Mouse (Mus musculus) splenic B cell, adult 2 months (primary cell): ENCODE data around the gene Slc37a2.

Experiments
- DNase-seq: peaks from one replicate; pipeline ENCODE4 v3.0.0-alpha.2; 2011; ENCODE audit warnings: low read depth, low spot score
- H3K27me3 ChIP-seq: 2 replicates; pipeline ENCODE4 v1.6.1; 2012; ENCODE audit warnings: mild to moderate bottlenecking, low read length, moderate library complexity, mixed read lengths; ENCODE audit not compliant: control insufficient read depth, poor library complexity, insufficient read depth, severe bottlenecking
- H3K36me3 ChIP-seq: 2 replicates; pipeline ENCODE4 v1.6.1; 2012; ENCODE audit warnings: mild to moderate bottlenecking, low read length, moderate library complexity, mixed read lengths; ENCODE audit not compliant: control insufficient read depth, poor library complexity, insufficient read depth, severe bottlenecking

The Slc37a2 gene

DNA sequence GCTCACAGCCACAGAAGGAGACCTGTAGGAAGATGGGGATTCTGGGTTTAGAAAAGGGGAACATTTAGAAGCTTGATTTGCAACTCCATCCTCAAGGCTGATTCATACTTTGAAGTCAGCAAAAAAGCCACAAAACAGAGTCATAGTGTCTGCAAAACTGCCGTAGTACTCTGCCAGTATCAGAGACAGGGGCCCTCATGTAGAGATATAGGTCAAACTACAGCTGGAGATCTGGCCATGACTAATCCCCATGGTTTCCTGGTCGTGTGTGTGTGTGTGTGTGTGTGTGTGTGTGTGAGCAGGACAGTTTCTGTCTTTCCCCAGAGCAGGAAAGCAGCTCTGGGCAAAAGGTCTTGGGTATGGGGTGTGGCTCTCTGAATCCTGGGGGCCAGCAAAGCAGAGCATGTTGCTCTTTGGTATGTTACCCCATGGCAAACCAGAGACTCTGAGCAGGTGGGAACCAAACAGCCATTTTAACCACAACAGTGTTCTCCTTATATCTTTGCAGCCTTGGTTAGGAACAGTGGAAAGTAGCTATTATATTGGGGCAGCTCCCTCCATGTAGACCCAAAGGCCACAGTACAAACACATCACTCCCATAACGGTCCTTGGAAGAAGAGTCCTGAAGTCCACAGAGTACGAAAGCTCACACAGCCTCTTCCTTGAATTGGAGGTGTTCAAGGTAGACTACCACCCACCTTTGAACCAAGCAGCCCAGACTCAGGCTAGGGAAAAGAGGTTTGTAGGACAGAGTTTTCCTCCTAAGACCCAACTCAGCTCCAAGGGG, 19.4 kb downstream of the Slc37a2 start:
- DNase-seq = no peak
- H3K36me3 ChIP-seq = peaks cover 2% of the 10 kb centered on the region; the same call in 1 of the 2 replicates
- no peaks in the 10 kb centered on the region for H3K27me3 ChIP-seq

DNA sequence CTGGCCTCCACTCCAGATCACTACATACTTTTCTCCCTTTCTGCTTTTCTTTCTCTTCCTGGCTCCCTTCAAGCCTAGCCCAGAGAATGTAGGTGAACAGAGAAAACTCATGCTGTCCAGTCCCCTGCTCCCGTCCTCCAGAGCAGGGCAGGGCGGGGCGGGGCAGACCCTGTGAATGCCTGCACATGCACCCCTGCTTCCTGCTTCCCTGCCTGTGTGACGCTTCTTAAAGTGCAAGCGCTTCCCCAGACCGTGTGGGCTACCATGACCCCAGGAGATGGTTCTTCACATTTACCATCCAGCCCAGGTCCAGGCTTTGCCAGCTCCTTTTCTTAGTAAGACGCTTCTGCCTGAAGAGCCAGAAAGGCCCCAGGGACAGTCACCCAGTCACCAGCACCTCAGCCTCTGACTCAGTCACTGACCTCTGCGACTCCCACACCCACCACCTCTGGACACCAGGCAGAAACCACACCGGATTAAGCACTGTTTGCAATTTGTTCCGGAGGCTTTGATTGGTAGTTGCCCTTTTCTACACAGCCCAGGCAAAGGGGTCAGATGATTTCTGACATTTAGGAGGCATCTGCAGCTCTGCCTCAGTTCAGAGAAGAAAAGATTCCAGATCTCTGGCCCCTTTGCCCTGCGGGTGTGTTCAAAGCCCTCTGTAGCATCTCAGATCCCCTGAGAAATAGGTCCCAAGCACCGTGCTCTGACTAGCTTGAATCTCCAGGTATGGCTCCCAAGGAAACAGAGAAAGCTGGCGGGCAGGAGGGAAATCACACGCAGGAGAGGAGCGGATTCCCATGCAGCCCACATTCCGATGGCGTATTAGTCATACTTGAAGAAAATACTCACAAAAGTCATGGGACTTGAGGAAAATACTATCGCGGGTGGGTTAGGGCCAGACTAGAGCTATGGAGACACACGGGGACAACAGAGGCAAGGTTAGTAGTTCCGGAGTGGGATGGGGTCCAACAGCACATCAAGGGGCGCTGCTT, 23.0 kb downstream of the Slc37a2 start:
- peaks cover 2% of the 10 kb centered on the region; the same call in 1 of the 2 replicates for H3K36me3 ChIP-seq
- no peak for DNase-seq
- H3K27me3 ChIP-seq = no peaks in the 10 kb centered on the region

DNA sequence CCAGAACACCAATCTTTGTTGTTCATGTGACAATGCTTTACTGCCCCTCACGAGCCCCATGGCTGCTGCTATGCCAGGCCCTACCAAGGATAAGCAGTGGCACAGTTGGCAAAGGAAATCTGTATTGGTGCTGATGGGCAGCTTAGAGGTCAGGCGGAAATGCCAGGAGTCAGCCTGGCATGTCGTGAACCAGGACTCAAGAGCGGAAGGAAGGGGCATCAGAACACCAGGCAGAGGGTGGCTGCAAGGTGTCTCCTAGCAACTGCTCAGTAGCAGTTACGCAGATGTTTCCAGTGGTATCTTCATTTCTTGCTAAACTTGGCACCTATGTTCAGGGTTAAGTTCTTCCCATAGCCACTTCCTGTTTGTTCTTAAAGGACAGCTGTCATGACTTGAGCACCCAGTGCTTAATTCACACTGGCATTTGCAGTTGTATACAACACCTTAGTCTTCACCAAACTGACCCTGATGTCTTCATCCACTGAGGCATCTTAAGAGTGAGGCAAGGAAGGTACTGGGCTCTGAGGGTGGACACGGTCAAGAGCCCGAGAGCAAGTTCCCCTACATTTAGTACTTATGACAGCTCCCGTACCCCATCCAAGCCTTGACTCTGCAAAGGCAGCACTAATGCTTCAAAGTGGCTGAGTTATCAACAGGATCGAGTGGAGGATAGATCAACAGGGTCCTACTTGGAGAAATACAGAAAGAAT, 24.9 kb downstream of the Slc37a2 start:
- DNase-seq = peak; percentile 67
- no peaks in the 10 kb centered on the region for H3K27me3 ChIP-seq

DNA sequence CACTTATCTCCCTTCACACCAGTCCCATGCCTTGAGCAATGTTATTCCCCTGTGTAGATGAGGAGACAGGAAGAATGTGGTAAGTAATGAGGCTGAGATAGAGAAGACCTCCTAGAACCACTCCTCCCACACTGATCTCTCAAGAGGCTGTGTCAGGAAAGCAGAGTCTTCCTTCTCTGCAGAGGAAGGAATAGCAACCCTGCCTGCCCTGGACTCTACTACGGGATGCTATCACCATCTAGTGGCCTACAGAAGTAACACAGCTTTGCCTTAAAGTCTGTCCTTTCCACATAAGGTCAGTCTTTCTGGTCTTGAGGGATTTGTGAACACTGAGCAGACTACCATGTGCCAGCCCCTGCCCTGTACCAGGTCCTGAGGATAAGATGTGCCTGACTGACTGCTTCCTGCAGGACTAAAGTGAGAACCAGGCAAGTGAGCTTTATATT, 25.6 kb downstream of the Slc37a2 start:
- Histone ChIP-seq H3K36me3 (peaks cover 2% of the 10 kb centered on the region; the same call in 1 of the 2 replicates), H3K27me3 (no peaks in the 10 kb centered on the region)
- peak; percentile 75 for DNase-seq

More for the DNA sequence above, 24.9 kb downstream of the Slc37a2 start:
- peaks cover 2% of the 10 kb centered on the region; the same call in 1 of the 2 replicates for H3K36me3 ChIP-seq

DNA sequence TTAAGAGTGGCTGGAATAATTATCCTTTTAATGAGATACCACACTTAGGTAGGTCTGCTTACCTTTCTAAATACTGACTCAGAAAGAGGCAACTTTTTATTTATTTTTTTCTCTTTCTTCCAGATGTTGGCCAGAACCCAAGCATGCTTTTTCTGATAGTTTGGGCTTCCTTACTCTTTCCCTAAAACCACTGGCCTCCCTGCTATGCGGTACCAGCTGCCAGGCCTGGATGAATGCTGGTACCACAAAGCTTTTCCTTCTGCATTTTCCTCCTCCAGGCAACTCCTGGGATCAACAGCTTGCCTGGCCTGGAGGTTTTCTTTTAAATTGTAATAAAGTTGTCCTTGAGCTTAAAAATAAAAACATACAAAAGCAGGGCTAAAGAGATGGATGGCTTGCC, 30.0 kb downstream of the Slc37a2 start:
- no peak for DNase-seq
- H3K27me3 ChIP-seq = no peaks in the 10 kb centered on the region
- H3K36me3 ChIP-seq = no peaks in the 10 kb centered on the region

DNA sequence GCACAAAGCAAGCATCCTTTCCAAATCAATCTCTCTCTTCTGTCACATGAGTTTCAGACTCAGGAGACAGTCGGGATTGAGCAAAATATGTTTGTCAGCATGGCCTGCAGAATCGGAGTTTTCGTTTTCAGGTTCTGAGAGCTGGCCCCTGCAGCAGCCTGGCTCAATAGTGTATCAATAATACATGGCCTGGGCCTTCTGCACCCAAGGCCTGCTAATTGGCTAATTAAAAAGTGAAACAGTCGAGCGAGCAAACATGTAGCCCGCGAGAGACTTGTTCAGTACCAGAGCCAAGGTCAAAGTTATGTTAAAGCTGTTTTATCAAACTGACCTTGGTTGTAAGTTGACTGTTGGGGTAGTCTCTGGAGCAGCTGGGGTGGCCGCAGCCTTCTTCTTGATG, 34.8 kb downstream of the Slc37a2 start:
- no peak for DNase-seq
- Histone ChIP-seq H3K27me3 (no peaks in the 10 kb centered on the region), H3K36me3 (no peaks in the 10 kb centered on the region)

DNA sequence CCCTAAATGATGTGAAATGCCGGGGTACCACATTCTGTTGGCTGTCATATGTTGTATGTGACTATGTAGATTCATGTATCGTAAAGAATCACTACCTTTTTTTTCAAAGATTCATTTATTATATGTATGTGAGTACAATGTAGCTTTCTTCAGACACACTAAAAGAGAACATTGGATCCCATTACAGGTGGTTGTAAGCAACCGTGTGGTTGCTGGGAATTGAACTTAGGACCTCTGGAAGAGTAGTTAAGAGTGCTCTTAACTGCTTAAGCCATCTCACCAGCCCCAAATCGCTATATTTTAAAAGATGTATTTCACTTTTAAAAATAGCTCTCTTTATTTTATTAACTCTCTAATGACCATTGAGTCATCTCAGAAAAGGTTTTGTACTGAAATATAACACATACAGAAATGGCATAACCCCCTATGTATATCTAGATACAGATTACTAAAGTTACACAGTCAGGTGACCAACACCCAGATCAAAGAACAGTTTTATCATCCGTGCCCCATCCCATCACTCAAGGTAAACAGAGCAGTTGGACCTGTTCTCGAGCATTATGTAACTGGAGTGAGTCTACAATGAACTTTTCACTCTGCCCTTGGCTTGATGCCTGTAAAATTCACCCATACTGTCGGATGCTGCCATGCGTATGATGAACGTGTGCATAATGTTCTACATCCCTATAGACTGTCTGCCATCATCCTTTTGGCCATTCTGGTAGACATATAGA, 41.0 kb downstream of the Slc37a2 start:
- Histone ChIP-seq H3K27me3 (no peaks in the 10 kb centered on the region), H3K36me3 (no peaks in the 10 kb centered on the region)
- DNase-seq = no peak

DNA sequence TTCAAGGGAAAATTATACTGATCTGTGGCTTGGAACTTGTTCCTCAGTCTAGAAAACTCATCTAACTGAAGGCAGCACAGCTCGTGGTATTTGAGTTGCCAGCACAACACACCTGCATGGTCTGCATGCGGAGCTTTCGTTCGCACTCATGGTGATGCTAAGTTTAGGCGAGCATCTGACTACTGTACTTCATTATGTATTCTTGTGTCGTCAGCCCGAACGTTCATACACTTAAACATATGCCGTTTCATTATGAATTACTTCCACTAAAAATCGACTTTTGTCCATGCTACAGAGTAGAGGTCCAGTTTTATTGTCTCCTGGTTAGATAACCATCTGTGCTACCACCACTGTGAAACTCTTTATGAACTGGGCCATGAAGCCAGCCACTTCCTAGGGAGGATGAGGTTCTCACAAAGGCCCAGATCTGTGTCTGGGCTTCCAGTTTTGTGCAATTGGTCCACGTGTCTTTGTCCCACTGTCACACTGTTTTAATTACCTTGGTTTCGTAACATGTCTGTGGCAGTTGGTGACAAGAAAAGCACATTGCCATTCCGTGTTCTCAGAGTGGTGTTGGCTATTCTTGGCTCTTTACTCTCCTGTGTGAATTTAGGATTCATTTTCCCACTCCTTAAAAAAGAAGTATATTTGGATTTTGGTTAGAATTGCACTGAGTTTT, 42.3 kb downstream of the Slc37a2 start:
- DNase-seq = no peak
- H3K27me3 ChIP-seq = no peaks in the 10 kb centered on the region
- H3K36me3 ChIP-seq = no peaks in the 10 kb centered on the region

DNA sequence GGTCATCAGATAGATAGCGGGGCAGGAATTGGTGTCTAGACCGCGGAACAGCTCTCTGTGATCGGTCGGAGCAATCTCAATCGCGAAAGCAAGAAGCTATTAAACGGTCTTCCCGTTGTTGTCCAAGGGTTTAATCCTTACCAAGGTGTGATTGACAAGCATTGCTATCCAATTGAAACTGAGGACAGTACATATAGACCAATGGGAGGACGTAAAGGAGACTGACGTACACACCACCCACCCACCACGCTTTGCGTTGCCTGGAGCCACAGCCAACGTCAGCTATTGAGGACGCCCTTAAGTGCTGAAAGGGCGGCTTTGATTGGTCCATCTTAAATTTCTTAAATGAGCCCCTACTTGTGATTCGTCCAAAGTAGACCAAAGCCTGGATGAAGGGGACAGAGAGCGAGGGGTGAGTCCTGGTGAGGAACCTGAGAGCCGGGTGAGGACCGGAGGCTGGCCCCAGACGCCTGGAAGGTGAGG, 47.6 kb downstream of the Slc37a2 start, which contains the start of gene Tmem218:
Gene Tmem218 (plus strand): TSS at position 295 of the 483 bp plus-strand sequence.
- Histone ChIP-seq H3K36me3 (no peaks in the 10 kb centered on the region), H3K27me3 (no peaks in the 10 kb centered on the region)
- DNase-seq = peak; percentile 99

DNA sequence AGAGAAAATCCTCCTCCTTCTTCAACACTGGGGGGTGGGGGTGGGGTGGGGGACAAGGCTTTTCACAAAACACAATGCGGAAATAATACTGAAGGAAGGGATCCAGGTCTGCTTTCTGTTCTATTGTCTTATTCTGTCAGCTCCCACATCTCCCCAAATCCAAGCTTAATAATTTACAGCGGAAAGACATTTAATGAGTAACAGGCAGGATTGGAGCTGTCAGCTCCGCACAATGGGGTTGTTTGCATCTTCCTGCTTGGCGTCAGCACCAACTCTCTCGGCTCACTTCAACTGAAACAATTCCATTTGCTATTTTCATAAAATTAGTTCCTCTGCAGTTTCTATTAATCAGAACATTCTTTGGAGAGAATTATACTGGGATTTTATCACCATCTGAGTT, 51.7 kb downstream of the Slc37a2 start:
- no peak for DNase-seq
- no peaks in the 10 kb centered on the region for H3K27me3 ChIP-seq
- H3K36me3 ChIP-seq = no peaks in the 10 kb centered on the region

DNA sequence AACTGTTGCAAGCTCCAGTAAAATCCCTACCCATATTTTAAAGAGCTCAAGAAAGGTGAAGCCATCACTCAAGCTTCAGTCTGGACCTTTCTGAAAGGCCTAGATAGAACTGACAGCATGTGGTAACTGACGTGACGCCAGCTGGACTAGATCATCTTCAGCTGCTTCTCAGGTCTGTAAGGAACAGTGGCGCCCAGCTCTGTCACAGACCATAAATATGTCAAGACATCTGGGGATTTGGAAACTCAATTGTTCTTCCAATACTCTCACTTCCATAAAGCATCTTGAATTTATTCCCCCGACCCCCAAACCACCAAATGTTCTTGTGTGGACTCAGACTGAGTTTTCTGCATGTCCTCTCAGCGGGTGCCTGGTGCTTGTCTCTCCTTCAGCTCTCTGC, 55.1 kb downstream of the Slc37a2 start:
- no peaks in the 10 kb centered on the region for H3K27me3 ChIP-seq
- no peaks in the 10 kb centered on the region for H3K36me3 ChIP-seq
- no peak for DNase-seq

DNA sequence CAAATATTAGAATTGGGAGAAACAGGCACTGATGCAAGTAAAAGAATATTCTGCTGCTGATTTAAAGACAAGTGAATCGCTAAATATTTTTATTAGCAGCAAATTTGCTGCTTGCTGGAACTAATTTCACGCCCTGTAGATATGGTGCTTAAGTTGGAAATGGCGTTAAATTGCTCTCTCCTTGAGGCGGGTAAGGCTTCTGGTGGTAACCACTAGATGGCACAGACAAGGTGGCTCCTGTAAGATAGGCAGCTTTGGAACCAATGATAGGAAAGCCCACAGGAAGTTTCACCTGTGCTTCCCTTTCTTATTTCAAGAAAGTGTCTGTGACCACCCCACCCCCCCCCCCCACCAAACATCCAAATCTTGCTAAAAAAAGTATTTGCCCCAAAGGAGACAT, 58.5 kb downstream of the Slc37a2 start:
- Histone ChIP-seq H3K36me3 (no peaks in the 10 kb centered on the region), H3K27me3 (no peaks in the 10 kb centered on the region)
- no peak for DNase-seq

DNA sequence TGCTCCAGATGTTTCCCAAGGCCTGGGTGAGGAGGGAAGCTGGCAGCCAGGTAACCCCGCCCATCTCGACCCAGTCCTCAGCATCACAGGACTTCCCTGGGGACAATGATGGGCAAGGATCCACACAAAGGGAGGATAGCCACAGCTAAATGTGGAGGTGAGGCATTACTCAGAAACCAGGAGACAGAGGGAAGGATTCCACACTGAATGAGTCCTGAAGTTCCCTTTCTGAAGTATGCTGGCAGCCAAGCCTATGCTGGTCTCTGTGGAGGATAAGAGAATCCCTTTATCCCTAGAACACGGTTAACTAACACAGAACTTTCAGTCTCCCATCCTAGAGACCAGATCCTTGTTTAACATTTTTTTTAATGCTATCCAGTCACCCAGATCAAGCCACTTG, 67.5 kb downstream of the Slc37a2 start:
- no peak for DNase-seq
- no peaks in the 10 kb centered on the region for H3K36me3 ChIP-seq
- no peaks in the 10 kb centered on the region for H3K27me3 ChIP-seq
